Comparison of ENCODE assay signal across 10 mouse cellular contexts in genomic region chr6:99484197-99484725, GRCm38 (mm10). TPM values are rescaled to one million over a fixed set of nuclear protein-coding genes. Genes with fewer than 3 reads are reported as not detected.
DNase-seq lines count a peak whose midpoint lies in the region; ATAC-seq and TF ChIP-seq lines count a peak whose summit lies in the region.
"Had no signal": no experiment of that assay in that cellular context is flagged by ENCODE, and none has a peak within 500 bp of the region (broad histone marks: within the 10 kb centered on the region; RNA-seq: fewer than 3 reads in every experiment).

No protein-coding gene starts in this region.

- H3K36me3 ChIP-seq in heart, embryonic 11.5 days (ENCODE audit: control insufficient read depth, insufficient read depth, low read length): no peaks in the 10 kb centered on the region
- H3K36me3 ChIP-seq in lung, embryonic 16.5 days (ENCODE audit: control insufficient read depth, insufficient read depth, low read length): no peaks in the 10 kb centered on the region; the same call in 1 of the 2 replicates
- H3K36me3 ChIP-seq in intestine, postnatal 0 days (ENCODE audit: control insufficient read depth, insufficient read depth): no peaks in the 10 kb centered on the region
- H3K36me3 ChIP-seq in stomach, embryonic 15.5 days: no peaks in the 10 kb centered on the region
- H3K36me3 ChIP-seq in midbrain, embryonic 15.5 days (replicated peaks): no peaks in the 10 kb centered on the region
- H3K36me3 ChIP-seq in liver, embryonic 12.5 days: no peaks in the 10 kb centered on the region

- H3K4me1 ChIP-seq in heart, embryonic 11.5 days (ENCODE audit: control insufficient read depth, insufficient read depth, low read length): peaks cover 20% of the 10 kb centered on the region
- H3K4me1 ChIP-seq in lung, embryonic 16.5 days (replicated peaks; ENCODE audit: control insufficient read depth, insufficient read depth, low read length): peaks cover 24% of the 10 kb centered on the region
- peaks cover 14% of the 10 kb centered on the region for H3K4me1 ChIP-seq in intestine, postnatal 0 days (replicated peaks; ENCODE audit: control insufficient read depth, insufficient read depth, low read length)
- peaks cover 18% of the 10 kb centered on the region for H3K4me1 ChIP-seq in stomach, embryonic 15.5 days
- H3K4me1 ChIP-seq in midbrain, embryonic 15.5 days: peaks cover 23% of the 10 kb centered on the region
- H3K4me1 ChIP-seq in liver, embryonic 12.5 days: peaks cover 20% of the 10 kb centered on the region

- H3K9ac ChIP-seq in heart, embryonic 11.5 days (ENCODE audit: low read depth, low read length): 0 out of 2 replicates have a peak overlapping the region, but pooled peaks have one; percentile 5
- no peak overlapping the region for H3K9ac ChIP-seq in lung, embryonic 16.5 days (ENCODE audit: low read length)
- no peak overlapping the region for H3K9ac ChIP-seq in intestine, postnatal 0 days (ENCODE audit: low read depth, low read length)
- no peak overlapping the region for H3K9ac ChIP-seq in stomach, embryonic 15.5 days
- H3K9ac ChIP-seq in midbrain, embryonic 15.5 days: no peak overlapping the region
- H3K9ac ChIP-seq in liver, embryonic 12.5 days: no peak overlapping the region

- no peaks in the 10 kb centered on the region for H3K27me3 ChIP-seq in heart, embryonic 11.5 days (ENCODE audit: control insufficient read depth, insufficient read depth, low read length)
- no peaks in the 10 kb centered on the region for H3K27me3 ChIP-seq in lung, embryonic 16.5 days (ENCODE audit: control insufficient read depth, insufficient read depth, low read depth, low read length)
- H3K27me3 ChIP-seq in intestine, postnatal 0 days (replicated peaks; ENCODE audit: control insufficient read depth, insufficient read depth, low read length): no peaks in the 10 kb centered on the region
- no peaks in the 10 kb centered on the region for H3K27me3 ChIP-seq in stomach, embryonic 15.5 days (replicated peaks)
- H3K27me3 ChIP-seq in midbrain, embryonic 15.5 days (replicated peaks): no peaks in the 10 kb centered on the region
- no peaks in the 10 kb centered on the region for H3K27me3 ChIP-seq in liver, embryonic 12.5 days (replicated peaks)

- H3K27ac ChIP-seq in heart, embryonic 11.5 days (ENCODE audit: low read depth, low read length): peak overlapping the region; percentile 95
- peak overlapping the region; percentile 21; the same call in 1 of the 2 replicates for H3K27ac ChIP-seq in lung, embryonic 16.5 days (ENCODE audit: low read length)
- no peak overlapping the region for H3K27ac ChIP-seq in intestine, postnatal 0 days (ENCODE audit: low read depth, low read length)
- H3K27ac ChIP-seq in stomach, embryonic 15.5 days: peak overlapping the region; percentile 91; the same call in 1 of the 2 replicates
- no peak overlapping the region for H3K27ac ChIP-seq in midbrain, embryonic 15.5 days
- no peak overlapping the region for H3K27ac ChIP-seq in liver, embryonic 12.5 days

- 76% methylated on average over 7 of the region's 7 CpGs for WGBS in heart, embryonic 11.5 days (ENCODE audit: insufficient replicate concordance)
- 65% methylated on average over 7 of the region's 7 CpGs for WGBS in lung, embryonic 16.5 days
- WGBS in intestine, postnatal 0 days: 66% methylated on average over 7 of the region's 7 CpGs
- WGBS in stomach, embryonic 15.5 days: 69% methylated on average over 7 of the region's 7 CpGs
- WGBS in midbrain, embryonic 15.5 days: 85% methylated on average over 7 of the region's 7 CpGs
- 73% methylated on average over 7 of the region's 7 CpGs for WGBS in liver, embryonic 12.5 days (ENCODE audit: insufficient replicate concordance)

- TF ChIP-seq CTCF in intestine, postnatal 0 days (IDR thresholded peaks at IDR 0.05; ENCODE audit: low read depth): no peak

- no peak overlapping the region for H3K4me3 ChIP-seq in heart, embryonic 11.5 days (ENCODE audit: low read depth, low read length)
- no peak overlapping the region for H3K4me3 ChIP-seq in lung, embryonic 16.5 days (ENCODE audit: low read length)
- H3K4me3 ChIP-seq in intestine, postnatal 0 days (ENCODE audit: low read depth, low read length): no peak overlapping the region
- no peak overlapping the region for H3K4me3 ChIP-seq in stomach, embryonic 15.5 days (replicated peaks)
- H3K4me3 ChIP-seq in midbrain, embryonic 15.5 days: no peak overlapping the region
- H3K4me3 ChIP-seq in liver, embryonic 12.5 days: no peak overlapping the region
- H3K4me3 ChIP-seq: erythroblast, embryonic 14.5 days had no signal

- no peak; the same call in 1 of the 2 replicates for ATAC-seq in heart, embryonic 11.5 days (replicated peaks; ENCODE audit: insufficient number of reproducible peaks, low FRiP score, low TSS enrichment)
- ATAC-seq in lung, embryonic 16.5 days (ENCODE audit: low read depth): no peak
- ATAC-seq in intestine, postnatal 0 days: peak; percentile 34; the same call in 1 of the 2 replicates
- ATAC-seq in stomach, embryonic 15.5 days (ENCODE audit: insufficient read depth, low FRiP score, low read depth): no peak
- no peak for ATAC-seq in midbrain, embryonic 15.5 days (replicated peaks)
- no peak for ATAC-seq in liver, embryonic 12.5 days

- H3K9me3 ChIP-seq in heart, embryonic 11.5 days (replicated peaks; ENCODE audit: control insufficient read depth, low read length): no peaks in the 10 kb centered on the region
- no peaks in the 10 kb centered on the region for H3K9me3 ChIP-seq in lung, embryonic 16.5 days (ENCODE audit: control insufficient read depth, low read length)
- no peaks in the 10 kb centered on the region for H3K9me3 ChIP-seq in intestine, postnatal 0 days (ENCODE audit: control insufficient read depth)
- H3K9me3 ChIP-seq in stomach, embryonic 15.5 days: no peaks in the 10 kb centered on the region
- no peaks in the 10 kb centered on the region for H3K9me3 ChIP-seq in midbrain, embryonic 15.5 days
- no peaks in the 10 kb centered on the region; the same call in 1 of the 2 replicates for H3K9me3 ChIP-seq in liver, embryonic 12.5 days (replicated peaks)

- H3K4me2 ChIP-seq in heart, embryonic 11.5 days: no peak overlapping the region
- no peak overlapping the region for H3K4me2 ChIP-seq in lung, embryonic 16.5 days (ENCODE audit: low read depth, low read length)
- H3K4me2 ChIP-seq in intestine, postnatal 0 days (replicated peaks; ENCODE audit: low read depth): peak overlapping the region; percentile 63; the same call in 1 of the 2 replicates
- H3K4me2 ChIP-seq in stomach, embryonic 15.5 days: peak overlapping the region; percentile 46; the same call in 1 of the 2 replicates
- H3K4me2 ChIP-seq in midbrain, embryonic 15.5 days: no peak overlapping the region
- H3K4me2 ChIP-seq in liver, embryonic 12.5 days: no peak overlapping the region

- no peak for DNase-seq in heart, adult 8-10 months (ENCODE audit: low spot score)
- DNase-seq in lung, postnatal 10 days: no peak
- DNase-seq: right cerebral cortex, adult 18-20 months had no signal

RNA-seq across cellular contexts. Expression of gene Foxp1, which starts 38.3 kb away (rescaled TPM):
- polyA plus RNA-seq in heart, embryonic 11.5 days (2014; fragmentation: Nextera tagmentation; extraction: Ambion mirVana): 97.9 and 110 TPM in 2 replicates
- total RNA-seq in heart, adult 8-10 months (2022): 10 to 100 TPM; 27.2 to 37.3 (median 31.2) TPM
- polyA plus RNA-seq in lung, embryonic 16.5 days (2015; fragmentation: Nextera tagmentation; extraction: Ambion mirVana): 104 and 116 TPM in 2 replicates
- polyA plus RNA-seq in intestine, postnatal 0 days (2015; fragmentation: Nextera tagmentation; extraction: Ambion mirVana): 45.3 and 57.0 TPM in 2 replicates
- 105 and 122 TPM in 2 replicates for polyA plus RNA-seq in stomach, embryonic 15.5 days (2015; fragmentation: Nextera tagmentation; extraction: Ambion mirVana)
- 84.1 and 85.2 TPM in 2 replicates for polyA plus RNA-seq in midbrain, embryonic 15.5 days (2015; fragmentation: Nextera tagmentation; extraction: Ambion mirVana)
- polyA plus RNA-seq in liver, embryonic 12.5 days (2016; fragmentation: Nextera tagmentation; extraction: Ambion mirVana): 25.5 and 29.3 TPM in 2 replicates

Comparison
In these comparisons a context has a peak if more than half of its experiments do, and no peak if none do; other contexts are left out.
1. H3K27ac ChIP-seq: peak in heart, embryonic 11.5 days (single experiment), lung, embryonic 16.5 days (single experiment) and stomach, embryonic 15.5 days (single experiment); none in intestine, postnatal 0 days (single experiment), midbrain, embryonic 15.5 days (single experiment) and liver, embryonic 12.5 days (single experiment).
2. H3K4me2 ChIP-seq: peak in intestine, postnatal 0 days (single experiment) and stomach, embryonic 15.5 days (single experiment); none in heart, embryonic 11.5 days (single experiment), lung, embryonic 16.5 days (single experiment), midbrain, embryonic 15.5 days (single experiment) and liver, embryonic 12.5 days (single experiment).